Mouse (Mus musculus) left cerebral cortex, adult 8-10 months (tissue): ENCODE data around the gene Dmrtb1. TPM values are rescaled to one million over a fixed set of nuclear protein-coding genes. Genes with fewer than 3 reads are reported as not detected.

Experiments used
- microRNA-seq, 2 experiments: library from miRNA; unstranded; fragments of <30 nt; microRNA quantifications; one replicate each; pipeline ENCODE4 v1.2.0; 2022
- total RNA-seq, 4 experiments: library from RNA; stranded (reverse); gene quantifications; 2 replicates each; pipeline ENCODE4 v1.2.4; 2022

Gene Dmrtb1
- total RNA-seq, 4 experiments from 2014 or later, result 0.27 to 1.0 (median 0.62) TPM

Small RNA genes within 50 kb of the gene (microRNA-seq; reads per million reads assigned to microRNA genes)
- 0 reads per million in 2 experiments for gene Gm25123

Other genes with a start within 250 kb of the Dmrtb1 start
- gene Glis1, start 249.6 kb downstream of the Dmrtb1 start, total RNA-seq, result 1 to 10 TPM in 3 of 4 experiments, under 1 TPM in 1; 0.89 to 2.8 (median 1.2) TPM
- 10 to 100 TPM; 79.9 to 98.4 (median 85.1) TPM for gene Lrp8, start 118.0 kb upstream of the Dmrtb1 start, total RNA-seq
- gene Magoh, start 195.5 kb upstream of the Dmrtb1 start, total RNA-seq, result 10 to 100 TPM; 34.5 to 39.3 (median 36.4) TPM
- 10 to 100 TPM; 51.1 to 59.8 (median 55.1) TPM for gene 0610037L13Rik, start 205.6 kb upstream of the Dmrtb1 start, total RNA-seq
- gene Cpt2, start 239.4 kb upstream of the Dmrtb1 start, total RNA-seq, result 10 to 100 TPM in 1 of 4 experiments, 1 to 10 TPM in 3; 5.8 to 11.3 (median 8.4) TPM